Mouse (Mus musculus) lung, embryonic 14.5 days (tissue): Measurements from ENCODE around the gene Npcd. TPM values are rescaled to one million over a fixed set of nuclear protein-coding genes. Genes with fewer than 3 reads are reported as not detected.

Experiments
- ATAC-seq: fragments of 200-750 bp; cut with Nextera tagmentation; 2 replicates; pipeline ENCODE4 v1.8.0; 2017; ENCODE audit warnings: mild to moderate bottlenecking, moderate TSS enrichment, moderate library complexity; ENCODE audit not compliant: insufficient read depth
- DNase-seq: peaks from one replicate; pipeline ENCODE4 v3.0.0-alpha.2; 2015
- H3K27ac ChIP-seq: fragments of 300-500 bp; sonication (generic); 2 replicates; pipeline ENCODE4 v1.5.1; 2014; ENCODE audit warnings: low read depth, mild to moderate bottlenecking, moderate library complexity
- H3K27me3 ChIP-seq: fragments of 300-500 bp; sonication (generic); 2 replicates; pipeline ENCODE4 v1.6.1; 2014; ENCODE audit warnings: low read length, control low read depth; ENCODE audit not compliant: insufficient read depth
- H3K36me3 ChIP-seq: fragments of 300-500 bp; sonication (generic); 2 replicates; pipeline ENCODE4 v1.6.1; 2014; ENCODE audit warnings: control low read depth; ENCODE audit not compliant: insufficient read depth
- H3K4me1 ChIP-seq: fragments of 300-500 bp; sonication (generic); 2 replicates; pipeline ENCODE4 v1.6.1; 2014; ENCODE audit warnings: antibody characterized with exemption, control low read depth; ENCODE audit not compliant: insufficient read depth
- H3K4me2 ChIP-seq: fragments of 300-500 bp; sonication (generic); 2 replicates; pipeline ENCODE4 v1.6.1; 2014; ENCODE audit warnings: mild to moderate bottlenecking
- H3K4me3 ChIP-seq: fragments of 300-500 bp; sonication (generic); 2 replicates; pipeline ENCODE4 v1.5.1; 2014; ENCODE audit warnings: low read depth, low read length
- H3K9ac ChIP-seq: fragments of 300-500 bp; sonication (generic); 2 replicates; pipeline ENCODE4 v1.6.1; 2014
- H3K9me3 ChIP-seq: fragments of 300-500 bp; sonication (generic); 2 replicates; pipeline ENCODE4 v1.6.1; 2016; ENCODE audit warnings: low read depth, low read length, control low read depth
- CTCF ChIP-seq: IDR thresholded peaks from 2 replicates; pipeline ENCODE4 v1.5.1; 2016; ENCODE audit warnings: antibody characterized with exemption, low read depth
- WGBS: fragments of 180-500 bp; shearing (Covaris S2); extraction: QIAGEN DNeasy Blood & Tissue Kit; methylation state at CpG from one replicate; pipeline ENCODE4 v1.1.7; 2014; 5-methylcytosine and 5-hydroxymethylcytosine counted together
- polyA plus RNA-seq: library from polyadenylated mRNA; unstranded; fragments of >200 nt; fragmentation: Nextera tagmentation; extraction: Ambion mirVana; gene quantifications from 2 replicates; pipeline ENCODE4 v1.2.1, GENCODE M21; 2014

Npcd gene
- polyA plus RNA-seq, 1 experiment from 2014 or later: not detected

- DNase-seq (no peak), ATAC-seq (no peak)
- H3K4me1 ChIP-seq: peaks cover 3% of the 10 kb centered on the region; the same call in 1 of the 2 replicates
- TF ChIP-seq CTCF: no peak
- H3K9me3 ChIP-seq: no peaks in the 10 kb centered on the region
- no peaks in the 10 kb centered on the region for H3K36me3 ChIP-seq
- no peaks in the 10 kb centered on the region for H3K27me3 ChIP-seq
- H3K4me2 ChIP-seq: no peak overlapping the region
- H3K9ac ChIP-seq: no peak overlapping the region
- H3K27ac ChIP-seq: no peak overlapping the region
- 89% methylated on average over 18 of the region's 18 CpGs for WGBS
- no peak overlapping the region for H3K4me3 ChIP-seq
These were observed 41.4 kb upstream of the Npcd start for GRCm38 (mm10) chr15:79875261-79875995.

- Histone ChIP-seq H3K4me3 (no peak overlapping the region), H3K9me3 (no peaks in the 10 kb centered on the region), H3K36me3 (no peaks in the 10 kb centered on the region), H3K27ac (no peak overlapping the region), H3K4me2 (no peak overlapping the region), H3K4me1 (no peaks in the 10 kb centered on the region), H3K9ac (no peak overlapping the region), H3K27me3 (no peaks in the 10 kb centered on the region)
- no peak for TF ChIP-seq CTCF
- ATAC-seq: no peak
- 48% methylated on average over 2 of the region's 2 CpGs for WGBS
- no peak for DNase-seq
These were observed 40.0 kb upstream of the Npcd start for GRCm38 (mm10) chr15:79873995-79874394.

DNA sequence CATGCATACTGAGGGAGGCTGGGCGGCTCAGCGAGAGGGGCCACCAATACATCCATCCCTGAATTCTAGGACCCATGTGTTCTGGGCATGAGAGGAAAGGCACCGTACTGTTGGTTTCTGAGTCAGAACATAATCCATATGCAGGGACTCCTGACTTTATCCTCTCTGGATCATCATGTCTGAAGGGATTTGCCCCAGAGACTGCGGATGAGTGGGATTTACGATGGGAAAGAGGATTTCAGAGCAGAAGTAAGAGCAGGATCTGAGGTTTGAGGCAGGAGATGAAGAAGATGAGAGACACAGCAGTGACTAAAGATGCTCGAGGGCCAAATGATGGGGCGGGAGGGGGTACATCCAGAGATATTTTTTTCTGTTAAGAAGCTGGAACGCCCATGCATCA, 39.5 kb upstream of the Npcd start:
- ATAC-seq (no peak), DNase-seq (no peak)
- Histone ChIP-seq H3K4me1 (no peaks in the 10 kb centered on the region), H3K27ac (no peak overlapping the region), H3K9me3 (no peaks in the 10 kb centered on the region), H3K9ac (no peak overlapping the region), H3K4me2 (no peak overlapping the region), H3K36me3 (no peaks in the 10 kb centered on the region), H3K27me3 (no peaks in the 10 kb centered on the region), H3K4me3 (no peak overlapping the region)
- TF ChIP-seq CTCF: no peak
- whole genome bisulfite sequencing: 86% methylated on average over 8 of the region's 8 CpGs

DNA sequence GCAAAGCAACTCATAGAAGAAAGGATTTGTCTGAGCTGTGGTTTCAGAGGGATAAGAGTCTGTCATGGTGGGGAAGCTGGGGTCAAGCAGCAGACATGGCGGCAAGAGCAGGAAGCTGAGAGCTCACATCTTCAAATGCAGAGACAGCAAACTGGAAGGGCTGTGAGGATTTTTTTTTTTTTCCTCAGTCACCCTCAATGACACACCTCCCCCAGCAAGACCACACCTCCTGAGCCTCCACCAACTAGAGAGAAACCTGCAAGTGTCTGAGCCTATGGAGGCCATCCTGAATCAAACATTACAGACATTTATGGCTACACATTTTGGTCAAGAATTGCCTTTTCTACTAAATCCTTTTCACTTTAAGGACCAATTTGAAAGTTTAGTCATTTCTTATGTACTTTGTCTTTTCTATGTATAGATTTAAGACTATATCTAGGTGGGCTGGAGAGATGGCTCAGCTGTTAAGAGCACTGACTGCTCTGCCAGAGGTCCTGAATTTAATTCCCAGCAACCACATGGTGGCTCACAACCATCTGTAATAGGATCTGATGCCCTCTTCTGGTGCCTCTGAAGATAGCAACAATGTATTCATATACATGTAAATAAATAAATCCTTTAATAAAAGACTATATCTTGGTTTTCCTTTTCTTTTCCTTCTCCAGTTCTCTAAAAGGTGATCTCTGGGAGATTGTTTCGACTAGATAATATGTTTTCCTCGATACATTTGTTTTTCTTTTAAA, 33.4 kb upstream of the Npcd start:
- WGBS: 79% methylated on average over 3 of the region's 3 CpGs
- no peaks in the 10 kb centered on the region; the same call in 1 of the 2 replicates for H3K9me3 ChIP-seq
- no peaks in the 10 kb centered on the region for H3K36me3 ChIP-seq
- H3K27me3 ChIP-seq: no peaks in the 10 kb centered on the region
- H3K4me2 ChIP-seq: no peak overlapping the region
- DNase-seq (no peak), ATAC-seq (no peak)
- no peaks in the 10 kb centered on the region for H3K4me1 ChIP-seq
- H3K4me3 ChIP-seq: no peak overlapping the region
- no peak overlapping the region for H3K27ac ChIP-seq
- peak; percentile 19; the same call in 1 of the 2 replicates for TF ChIP-seq CTCF
- no peak overlapping the region for H3K9ac ChIP-seq

GRCm38 (mm10) chr15:79859821-79860220, 25.8 kb upstream of the Npcd start:
- Histone ChIP-seq H3K9ac (no peak overlapping the region), H3K27ac (no peak overlapping the region), H3K27me3 (no peaks in the 10 kb centered on the region), H3K36me3 (no peaks in the 10 kb centered on the region), H3K9me3 (no peaks in the 10 kb centered on the region), H3K4me1 (no peaks in the 10 kb centered on the region), H3K4me2 (no peak overlapping the region), H3K4me3 (no peak overlapping the region)
- no peak for TF ChIP-seq CTCF
- ATAC-seq: no peak
- WGBS: 79% methylated on average over 9 of the region's 9 CpGs
- no peak for DNase-seq

DNA sequence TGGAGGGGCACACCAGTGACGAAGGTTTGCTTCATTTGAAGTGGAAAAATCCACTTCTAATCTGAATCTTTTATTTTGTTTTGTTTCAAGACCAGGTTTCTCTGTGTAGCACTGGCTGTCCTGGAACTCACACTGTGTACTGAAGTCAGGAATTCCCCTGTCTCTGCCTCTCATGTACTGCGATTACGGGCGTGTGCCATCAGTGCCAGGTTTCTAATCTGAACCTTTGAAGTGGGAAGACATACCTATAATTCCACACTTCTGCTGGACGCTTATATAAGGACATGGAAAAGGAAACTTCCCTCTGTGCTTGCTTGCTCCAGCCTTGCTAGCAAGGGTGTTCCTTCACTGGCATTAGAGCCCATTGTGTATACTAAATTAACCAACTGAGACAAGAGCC, 24.9 kb upstream of the Npcd start:
- no peak overlapping the region for H3K4me3 ChIP-seq
- no peak for ATAC-seq

GRCm38 (mm10) chr15:79850143-79850542, 16.1 kb upstream of the Npcd start:
- Histone ChIP-seq H3K27me3 (no peaks in the 10 kb centered on the region), H3K27ac (no peak overlapping the region), H3K4me2 (no peak overlapping the region), H3K4me3 (no peak overlapping the region), H3K4me1 (peaks cover 9% of the 10 kb centered on the region; the same call in 1 of the 2 replicates), H3K9me3 (no peaks in the 10 kb centered on the region), H3K9ac (no peak overlapping the region), H3K36me3 (no peaks in the 10 kb centered on the region)
- WGBS: 97% methylated on average over 2 of the region's 2 CpGs
- no peak for TF ChIP-seq CTCF
- no peak for DNase-seq
- no peak for ATAC-seq

More for the DNA sequence above, 24.9 kb upstream of the Npcd start:
- no peaks in the 10 kb centered on the region for H3K4me1 ChIP-seq
- no peak for DNase-seq
- no peaks in the 10 kb centered on the region for H3K9me3 ChIP-seq
- no peak for TF ChIP-seq CTCF
- H3K9ac ChIP-seq: no peak overlapping the region
- H3K4me2 ChIP-seq: no peak overlapping the region
- no peak overlapping the region for H3K27ac ChIP-seq
- no peaks in the 10 kb centered on the region for H3K36me3 ChIP-seq
- no peaks in the 10 kb centered on the region for H3K27me3 ChIP-seq
- 73% methylated on average over 5 of the region's 5 CpGs for WGBS
